Mouse (Mus musculus): Measurements from ENCODE around the gene Gm973. TPM values are rescaled to one million over a fixed set of nuclear protein-coding genes. Genes with fewer than 3 reads are reported as not detected.

Gene Gm973
- polyA plus RNA-seq, 1 experiment from 2014 or later, result 0.72 TPM

DNA sequence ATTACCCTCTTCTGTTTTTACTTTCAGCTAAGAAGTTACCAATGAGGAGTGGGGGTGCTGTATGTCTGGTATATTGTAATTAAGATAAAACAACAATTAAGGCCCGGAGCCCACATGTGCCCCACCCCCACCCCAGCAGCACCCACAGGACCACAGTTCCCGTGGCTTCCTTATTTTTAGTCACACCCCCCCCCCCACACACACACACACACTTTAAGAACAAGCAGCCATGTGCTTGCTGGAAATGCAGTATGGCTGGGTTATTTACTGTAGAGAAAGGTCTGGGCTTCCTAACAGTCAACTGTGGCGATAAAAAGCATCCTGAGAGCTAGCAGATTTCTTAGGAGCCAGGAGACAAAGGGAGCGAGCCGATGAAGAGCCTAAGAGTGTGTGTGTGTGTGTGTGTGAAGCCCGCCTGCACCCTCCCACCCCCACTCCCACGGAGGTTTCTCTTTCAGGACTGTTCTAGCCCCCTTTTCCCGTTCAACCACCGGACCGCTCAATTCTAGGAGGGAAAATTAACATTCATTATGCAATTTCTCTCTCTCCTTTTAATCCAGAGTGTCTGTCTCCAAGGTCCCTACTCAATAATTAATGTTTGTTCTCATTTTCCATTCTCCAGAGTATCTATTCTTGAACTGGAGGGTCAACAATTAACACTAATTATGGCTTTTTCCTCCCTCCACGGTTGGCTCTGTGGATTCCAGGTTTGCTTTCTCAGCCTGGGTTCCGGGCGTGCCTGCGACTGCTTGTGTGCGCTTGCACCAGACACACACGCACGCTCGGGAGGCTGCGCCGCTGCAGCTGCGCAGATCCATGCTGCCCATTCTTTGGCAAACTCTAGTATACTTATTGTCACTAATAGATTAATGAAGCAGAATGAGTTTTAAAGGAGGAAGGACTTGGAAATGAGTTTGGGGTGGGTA is 58.5 kb downstream of the Gm973 start:
- no peak for ATAC-seq
- H3K4me2 ChIP-seq (replicated peaks; ENCODE audit: low read depth), result peak overlapping the region; percentile 35; the same call in 1 of the 2 replicates
- 0 out of 2 replicates have a peak, but pooled peaks cover 2% of the 10 kb centered on the region for H3K4me1 ChIP-seq (replicated peaks; ENCODE audit: control insufficient read depth, insufficient read depth, low read length)
- no peak for TF ChIP-seq CTCF (IDR thresholded peaks at IDR 0.05; ENCODE audit: low read depth)
- H3K27me3 ChIP-seq (replicated peaks; ENCODE audit: control insufficient read depth, insufficient read depth, low read length), result no peaks in the 10 kb centered on the region
- no peak overlapping the region for H3K4me3 ChIP-seq (ENCODE audit: low read depth, low read length)
- WGBS, result 45% methylated on average over 21 of the region's 21 CpGs
- no peaks in the 10 kb centered on the region for H3K9me3 ChIP-seq (ENCODE audit: control insufficient read depth)
- H3K9ac ChIP-seq (ENCODE audit: low read depth, low read length), result no peak overlapping the region
- H3K36me3 ChIP-seq (ENCODE audit: control insufficient read depth, insufficient read depth), result no peaks in the 10 kb centered on the region
- H3K27ac ChIP-seq (ENCODE audit: low read depth, low read length), result no peak overlapping the region

- Histone ChIP-seq H3K4me1 (replicated peaks; ENCODE audit: control insufficient read depth, insufficient read depth, low read length) (0 out of 2 replicates have a peak, but pooled peaks cover 6% of the 10 kb centered on the region), H3K27me3 (replicated peaks; ENCODE audit: control insufficient read depth, insufficient read depth, low read length) (no peaks in the 10 kb centered on the region), H3K27ac (ENCODE audit: low read depth, low read length) (no peak overlapping the region), H3K36me3 (ENCODE audit: control insufficient read depth, insufficient read depth) (no peaks in the 10 kb centered on the region), H3K4me2 (replicated peaks; ENCODE audit: low read depth) (no peak overlapping the region), H3K9ac (ENCODE audit: low read depth, low read length) (no peak overlapping the region), H3K9me3 (ENCODE audit: control insufficient read depth) (no peaks in the 10 kb centered on the region), H3K4me3 (ENCODE audit: low read depth, low read length) (no peak overlapping the region)
- TF ChIP-seq CTCF (IDR thresholded peaks at IDR 0.05; ENCODE audit: low read depth), result no peak
- no peak for ATAC-seq
- WGBS, result 60% methylated on average over 4 of the region's 4 CpGs
Observed at GRCm38 (mm10) chr1:59578770-59579169, 62.7 kb downstream of the Gm973 start.

DNA sequence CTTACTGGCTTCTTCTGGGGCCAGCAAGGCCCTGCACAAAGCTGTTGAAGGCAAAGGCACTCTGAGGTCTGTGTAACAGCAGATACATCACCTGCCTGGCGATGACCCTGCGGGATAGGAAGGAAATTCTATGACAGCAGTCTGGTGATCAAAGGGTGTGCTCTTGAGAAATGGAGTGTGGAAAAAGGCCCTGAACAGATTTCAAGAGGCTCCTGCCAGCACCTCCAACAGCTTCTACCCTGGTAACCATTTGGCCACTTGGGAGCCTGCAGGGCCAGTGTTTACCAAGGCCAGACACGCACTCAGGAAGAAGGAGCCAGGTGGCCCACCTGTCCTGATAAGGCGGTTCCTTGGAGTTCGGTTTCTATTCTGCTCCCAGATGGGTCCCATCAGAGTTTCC is 63.3 kb downstream of the Gm973 start:
- no peak overlapping the region for H3K9ac ChIP-seq (ENCODE audit: low read depth, low read length)
- no peak for ATAC-seq
- H3K4me2 ChIP-seq (replicated peaks; ENCODE audit: low read depth), result no peak overlapping the region
- no peaks in the 10 kb centered on the region for H3K9me3 ChIP-seq (ENCODE audit: control insufficient read depth)
- H3K27me3 ChIP-seq (replicated peaks; ENCODE audit: control insufficient read depth, insufficient read depth, low read length), result no peaks in the 10 kb centered on the region
- no peak overlapping the region for H3K27ac ChIP-seq (ENCODE audit: low read depth, low read length)
- TF ChIP-seq CTCF (IDR thresholded peaks at IDR 0.05; ENCODE audit: low read depth), result no peak
- 0 out of 2 replicates have a peak, but pooled peaks cover 6% of the 10 kb centered on the region for H3K4me1 ChIP-seq (replicated peaks; ENCODE audit: control insufficient read depth, insufficient read depth, low read length)
- H3K4me3 ChIP-seq (ENCODE audit: low read depth, low read length), result no peak overlapping the region
- 47% methylated on average over 5 of the region's 5 CpGs for WGBS
- H3K36me3 ChIP-seq (ENCODE audit: control insufficient read depth, insufficient read depth), result no peaks in the 10 kb centered on the region

DNA sequence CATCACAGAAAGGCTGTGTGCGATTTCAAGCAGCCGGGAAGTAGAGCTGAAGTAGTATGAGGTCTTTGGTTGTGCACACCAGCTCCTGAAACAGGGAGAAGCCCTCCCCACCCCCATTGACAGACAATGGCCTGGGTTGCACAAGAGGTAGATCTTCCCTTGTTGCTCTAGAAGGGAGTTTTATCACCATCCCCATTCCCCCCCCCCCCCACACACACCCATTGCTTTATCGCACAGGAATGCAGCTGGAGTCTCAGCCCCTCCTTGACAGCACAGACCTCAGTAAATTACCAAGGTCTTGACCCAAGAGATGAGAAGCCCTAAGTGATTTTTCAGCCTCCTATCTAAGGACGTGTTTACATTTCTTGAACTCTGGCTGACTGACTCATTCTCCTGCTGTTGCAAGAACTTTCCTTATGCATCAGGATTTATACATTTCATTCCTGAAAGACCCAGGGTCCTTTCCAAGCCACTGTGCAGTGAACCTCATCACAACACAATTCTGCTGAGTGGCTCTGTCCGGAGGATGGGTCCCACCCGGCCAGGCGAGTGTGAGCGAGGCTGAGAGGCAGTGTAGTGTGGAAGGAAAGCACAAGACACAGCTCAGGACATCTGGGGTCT is 64.2 kb downstream of the Gm973 start:
- Histone ChIP-seq H3K4me3 (ENCODE audit: low read depth, low read length) (no peak overlapping the region), H3K9me3 (ENCODE audit: control insufficient read depth) (no peaks in the 10 kb centered on the region), H3K27ac (ENCODE audit: low read depth, low read length) (no peak overlapping the region), H3K36me3 (ENCODE audit: control insufficient read depth, insufficient read depth) (no peaks in the 10 kb centered on the region), H3K27me3 (replicated peaks; ENCODE audit: control insufficient read depth, insufficient read depth, low read length) (no peaks in the 10 kb centered on the region), H3K4me1 (replicated peaks; ENCODE audit: control insufficient read depth, insufficient read depth, low read length) (0 out of 2 replicates have a peak, but pooled peaks cover 6% of the 10 kb centered on the region), H3K4me2 (replicated peaks; ENCODE audit: low read depth) (no peak overlapping the region; the same call in 1 of the 2 replicates), H3K9ac (ENCODE audit: low read depth, low read length) (no peak overlapping the region)
- 6% methylated on average over 8 of the region's 8 CpGs for WGBS
- TF ChIP-seq CTCF (IDR thresholded peaks at IDR 0.05; ENCODE audit: low read depth), result no peak
- peak; percentile 68 for ATAC-seq

- Histone ChIP-seq H3K27ac (ENCODE audit: low read depth, low read length) (no peak overlapping the region), H3K36me3 (ENCODE audit: control insufficient read depth, insufficient read depth) (no peaks in the 10 kb centered on the region), H3K4me3 (ENCODE audit: low read depth, low read length) (no peak overlapping the region), H3K4me1 (replicated peaks; ENCODE audit: control insufficient read depth, insufficient read depth, low read length) (0 out of 2 replicates have a peak, but pooled peaks cover 6% of the 10 kb centered on the region), H3K27me3 (replicated peaks; ENCODE audit: control insufficient read depth, insufficient read depth, low read length) (no peaks in the 10 kb centered on the region), H3K9ac (ENCODE audit: low read depth, low read length) (no peak overlapping the region), H3K9me3 (ENCODE audit: control insufficient read depth) (no peaks in the 10 kb centered on the region), H3K4me2 (replicated peaks; ENCODE audit: low read depth) (no peak overlapping the region)
- ATAC-seq, result no peak
- peak; percentile 38 for TF ChIP-seq CTCF (IDR thresholded peaks at IDR 0.05; ENCODE audit: low read depth)
- WGBS, result 66% methylated on average over 3 of the region's 3 CpGs
Observed at GRCm38 (mm10) chr1:59580880-59581279, 64.8 kb downstream of the Gm973 start.

Measured in intestine, postnatal 0 days (tissue).